Mouse (Mus musculus): Measurements from ENCODE around the gene Atrip. TPM values are rescaled to one million over a fixed set of nuclear protein-coding genes. Genes with fewer than 3 reads are reported as not detected.

Atrip gene
- polyA plus RNA-seq, 1 experiment from 2014 or later = 24.3 TPM

- Histone ChIP-seq H3K27me3 (replicated peaks; ENCODE audit: control insufficient read depth, insufficient read depth, low read length) (no peaks in the 10 kb centered on the region), H3K36me3 (ENCODE audit: control insufficient read depth, insufficient read depth, low read length) (peaks cover 20% of the 10 kb centered on the region), H3K4me3 (ENCODE audit: low read depth, low read length) (peak overlapping the region; percentile 49), H3K9ac (ENCODE audit: low read depth, low read length) (peak overlapping the region; percentile 64), H3K4me1 (replicated peaks; ENCODE audit: control insufficient read depth, insufficient read depth, low read length) (peaks cover 20% of the 10 kb centered on the region), H3K4me2 (peak overlapping the region; percentile 79), H3K27ac (ENCODE audit: low read depth, low read length) (peak overlapping the region; percentile 85; the same call in 1 of the 2 replicates), H3K9me3 (ENCODE audit: control insufficient read depth, low read length) (no peaks in the 10 kb centered on the region)
- WGBS = 92% methylated on average over 19 of the region's 19 CpGs
- no peak for DNase-seq (ENCODE audit: low spot score)
- ATAC-seq (replicated peaks; ENCODE audit: low FRiP score) = no peak
These were observed 15.7 kb downstream of the Atrip start for GRCm38 (mm10) chr9:109058006-109058765.

GRCm38 (mm10) chr9:109057543-109057942 is 16.4 kb downstream of the Atrip start:
- Histone ChIP-seq H3K9ac (ENCODE audit: low read depth, low read length) (no peak overlapping the region), H3K4me2 (peak overlapping the region; percentile 12; the same call in 1 of the 2 replicates), H3K4me1 (replicated peaks; ENCODE audit: control insufficient read depth, insufficient read depth, low read length) (peaks cover 20% of the 10 kb centered on the region), H3K4me3 (ENCODE audit: low read depth, low read length) (no peak overlapping the region), H3K9me3 (ENCODE audit: control insufficient read depth, low read length) (no peaks in the 10 kb centered on the region), H3K27ac (ENCODE audit: low read depth, low read length) (no peak overlapping the region), H3K27me3 (replicated peaks; ENCODE audit: control insufficient read depth, insufficient read depth, low read length) (no peaks in the 10 kb centered on the region), H3K36me3 (ENCODE audit: control insufficient read depth, insufficient read depth, low read length) (peaks cover 18% of the 10 kb centered on the region)
- ATAC-seq (replicated peaks; ENCODE audit: low FRiP score) (no peak), DNase-seq (ENCODE audit: low spot score) (no peak)
- 90% methylated on average over 5 of the region's 5 CpGs for WGBS

- no peak overlapping the region for H3K4me2 ChIP-seq
- H3K9me3 ChIP-seq (ENCODE audit: control insufficient read depth, low read length) = no peaks in the 10 kb centered on the region
- no peak overlapping the region for H3K27ac ChIP-seq (ENCODE audit: low read depth, low read length)
- WGBS = 86% methylated on average over 4 of the region's 4 CpGs
- ATAC-seq (replicated peaks; ENCODE audit: low FRiP score) (no peak), DNase-seq (ENCODE audit: low spot score) (no peak)
- H3K9ac ChIP-seq (ENCODE audit: low read depth, low read length) = no peak overlapping the region
- H3K27me3 ChIP-seq (replicated peaks; ENCODE audit: control insufficient read depth, insufficient read depth, low read length) = no peaks in the 10 kb centered on the region
- no peak overlapping the region for H3K4me3 ChIP-seq (ENCODE audit: low read depth, low read length)
- H3K4me1 ChIP-seq (replicated peaks; ENCODE audit: control insufficient read depth, insufficient read depth, low read length) = peaks cover 20% of the 10 kb centered on the region
- H3K36me3 ChIP-seq (ENCODE audit: control insufficient read depth, insufficient read depth, low read length) = peaks cover 19% of the 10 kb centered on the region
These were observed 17.0 kb downstream of the Atrip start for GRCm38 (mm10) chr9:109056916-109057315.

GRCm38 (mm10) chr9:109056081-109056690 is 17.7 kb downstream of the Atrip start:
- Histone ChIP-seq H3K36me3 (ENCODE audit: control insufficient read depth, insufficient read depth, low read length) (peaks cover 18% of the 10 kb centered on the region), H3K27ac (ENCODE audit: low read depth, low read length) (no peak overlapping the region), H3K4me2 (no peak overlapping the region; the same call in 1 of the 2 replicates), H3K4me1 (replicated peaks; ENCODE audit: control insufficient read depth, insufficient read depth, low read length) (peaks cover 20% of the 10 kb centered on the region), H3K27me3 (replicated peaks; ENCODE audit: control insufficient read depth, insufficient read depth, low read length) (no peaks in the 10 kb centered on the region), H3K9me3 (ENCODE audit: control insufficient read depth, low read length) (no peaks in the 10 kb centered on the region), H3K9ac (ENCODE audit: low read depth, low read length) (no peak overlapping the region), H3K4me3 (ENCODE audit: low read depth, low read length) (no peak overlapping the region)
- 88% methylated on average over 17 of the region's 17 CpGs for WGBS
- DNase-seq (ENCODE audit: low spot score) (no peak), ATAC-seq (replicated peaks; ENCODE audit: low FRiP score) (no peak)

GRCm38 (mm10) chr9:109055271-109056030 is 18.5 kb downstream of the Atrip start:
- H3K9ac ChIP-seq (ENCODE audit: low read depth, low read length) = peak overlapping the region; percentile 59
- ATAC-seq (replicated peaks; ENCODE audit: low FRiP score) (no peak), DNase-seq (ENCODE audit: low spot score) (no peak)
- H3K9me3 ChIP-seq (ENCODE audit: control insufficient read depth, low read length) = no peaks in the 10 kb centered on the region
- H3K4me1 ChIP-seq (replicated peaks; ENCODE audit: control insufficient read depth, insufficient read depth, low read length) = peaks cover 20% of the 10 kb centered on the region
- H3K27ac ChIP-seq (ENCODE audit: low read depth, low read length) = peak overlapping the region; percentile 62
- peak overlapping the region; percentile 35 for H3K4me3 ChIP-seq (ENCODE audit: low read depth, low read length)
- H3K4me2 ChIP-seq = peak overlapping the region; percentile 64
- H3K36me3 ChIP-seq (ENCODE audit: control insufficient read depth, insufficient read depth, low read length) = peaks cover 18% of the 10 kb centered on the region
- WGBS = 92% methylated on average over 12 of the region's 12 CpGs
- H3K27me3 ChIP-seq (replicated peaks; ENCODE audit: control insufficient read depth, insufficient read depth, low read length) = no peaks in the 10 kb centered on the region

GRCm38 (mm10) chr9:109054712-109055111 is 19.2 kb downstream of the Atrip start:
- ATAC-seq (replicated peaks; ENCODE audit: low FRiP score) (peak; percentile 62), DNase-seq (ENCODE audit: low spot score) (no peak)
- WGBS = 2% methylated on average over 6 of the region's 7 CpGs
- H3K36me3 ChIP-seq (ENCODE audit: control insufficient read depth, insufficient read depth, low read length) = peaks cover 18% of the 10 kb centered on the region
- no peaks in the 10 kb centered on the region for H3K27me3 ChIP-seq (replicated peaks; ENCODE audit: control insufficient read depth, insufficient read depth, low read length)
- no peaks in the 10 kb centered on the region for H3K9me3 ChIP-seq (ENCODE audit: control insufficient read depth, low read length)
- H3K27ac ChIP-seq (ENCODE audit: low read depth, low read length) = peak overlapping the region; percentile 62
- peak overlapping the region; percentile 64 for H3K4me2 ChIP-seq
- peak overlapping the region; percentile 35 for H3K4me3 ChIP-seq (ENCODE audit: low read depth, low read length)
- H3K4me1 ChIP-seq (replicated peaks; ENCODE audit: control insufficient read depth, insufficient read depth, low read length) = peaks cover 20% of the 10 kb centered on the region
- peak overlapping the region; percentile 59 for H3K9ac ChIP-seq (ENCODE audit: low read depth, low read length)

- Histone ChIP-seq H3K4me2 (no peak overlapping the region), H3K27ac (ENCODE audit: low read depth, low read length) (no peak overlapping the region), H3K27me3 (replicated peaks; ENCODE audit: control insufficient read depth, insufficient read depth, low read length) (no peaks in the 10 kb centered on the region), H3K4me3 (ENCODE audit: low read depth, low read length) (no peak overlapping the region), H3K4me1 (replicated peaks; ENCODE audit: control insufficient read depth, insufficient read depth, low read length) (peaks cover 17% of the 10 kb centered on the region), H3K36me3 (ENCODE audit: control insufficient read depth, insufficient read depth, low read length) (peaks cover 18% of the 10 kb centered on the region), H3K9ac (ENCODE audit: low read depth, low read length) (no peak overlapping the region), H3K9me3 (ENCODE audit: control insufficient read depth, low read length) (no peaks in the 10 kb centered on the region)
- no peak for DNase-seq (ENCODE audit: low spot score)
- no peak for ATAC-seq (replicated peaks; ENCODE audit: low FRiP score)
- 76% methylated on average over 6 of the region's 6 CpGs for WGBS
These were observed 20.1 kb downstream of the Atrip start for GRCm38 (mm10) chr9:109053851-109054250.

- H3K27ac ChIP-seq (ENCODE audit: low read depth, low read length) = no peak overlapping the region
These were observed 20.6 kb downstream of the Atrip start for GRCm38 (mm10) chr9:109053366-109053765.

More at GRCm38 (mm10) chr9:109053366-109053765, 20.6 kb downstream of the Atrip start:
- Histone ChIP-seq H3K27me3 (replicated peaks; ENCODE audit: control insufficient read depth, insufficient read depth, low read length) (no peaks in the 10 kb centered on the region), H3K9ac (ENCODE audit: low read depth, low read length) (no peak overlapping the region), H3K4me2 (no peak overlapping the region), H3K36me3 (ENCODE audit: control insufficient read depth, insufficient read depth, low read length) (peaks cover 18% of the 10 kb centered on the region), H3K9me3 (ENCODE audit: control insufficient read depth, low read length) (no peaks in the 10 kb centered on the region), H3K4me1 (replicated peaks; ENCODE audit: control insufficient read depth, insufficient read depth, low read length) (peaks cover 12% of the 10 kb centered on the region), H3K4me3 (ENCODE audit: low read depth, low read length) (no peak overlapping the region)
- DNase-seq (ENCODE audit: low spot score) = no peak
- no peak for ATAC-seq (replicated peaks; ENCODE audit: low FRiP score)
- WGBS = 84% methylated on average over 3 of the region's 3 CpGs
